Mouse (Mus musculus) thymus, adult 2 months (tissue): ENCODE results near the gene Rfk. TPM values are rescaled to one million over a fixed set of nuclear protein-coding genes. Genes with fewer than 3 reads are reported as not detected.

Experiments used
- DNase-seq: peaks from one replicate; pipeline ENCODE4 v3.0.0; 2021
- H3K27ac ChIP-seq: fragments of 200-500 bp; 2 replicates; pipeline ENCODE4 v1.5.1; 2012; ENCODE audit warnings: low read length, control low read depth; ENCODE audit not compliant: control insufficient read depth, insufficient read depth
- H3K27me3 ChIP-seq: fragments of 200-500 bp; 2 replicates; pipeline ENCODE4 v1.6.1; 2012; ENCODE audit warnings: mild to moderate bottlenecking, low read length, moderate library complexity, mixed read lengths; ENCODE audit not compliant: control insufficient read depth, insufficient read depth
- H3K36me3 ChIP-seq: fragments of 200-500 bp; 2 replicates; pipeline ENCODE4 v1.6.1; 2012; ENCODE audit warnings: mild to moderate bottlenecking, low read length, moderate library complexity; ENCODE audit not compliant: control insufficient read depth, insufficient read depth
- H3K4me1 ChIP-seq: fragments of 200-500 bp; replicated peaks from 2 replicates; pipeline ENCODE4 v1.6.1; 2012; ENCODE audit warnings: low read length; ENCODE audit not compliant: control insufficient read depth, insufficient read depth
- H3K4me3 ChIP-seq: fragments of 200-500 bp; 2 replicates; pipeline ENCODE4 v1.5.1; 2012; ENCODE audit warnings: mild to moderate bottlenecking, low read length, control low read depth, moderate library complexity; ENCODE audit not compliant: control insufficient read depth, insufficient read depth
- CTCF ChIP-seq: fragments of 200-500 bp; IDR thresholded peaks from 2 replicates; pipeline ENCODE4 v1.5.1; 2012; ENCODE audit warnings: mild to moderate bottlenecking, control low read depth, low read length, moderate library complexity, borderline replicate concordance; ENCODE audit not compliant: control insufficient read depth, poor library complexity, insufficient read depth; ENCODE audit errors: extremely low read depth
- POLR2A ChIP-seq: fragments of 200-500 bp; IDR thresholded peaks from 2 replicates; pipeline ENCODE4 v1.6.1; 2012; ENCODE audit warnings: mild to moderate bottlenecking, low read length, control low read depth, moderate library complexity; ENCODE audit not compliant: control insufficient read depth, poor library complexity, insufficient read depth; ENCODE audit errors: extremely low read depth
- WGBS: fragments of 180-500 bp; shearing (Covaris S2); methylation state at CpG from one replicate; pipeline ENCODE4 v1.1.7; 2018; 5-methylcytosine and 5-hydroxymethylcytosine counted together
- polyA plus RNA-seq: library from polyadenylated mRNA; depleted of rRNA; stranded (reverse); fragments of >200 nt; gene quantifications from 2 replicates; pipeline ENCODE4 v1.2.3, GENCODE M21; 2012

Gene Rfk
- polyA plus RNA-seq, 1 experiment = 39.8 TPM

GRCm38 (mm10) chr19:17355361-17355760 lies 38.5 kb upstream of the Rfk start:
- Histone ChIP-seq H3K4me3 (no peak overlapping the region), H3K27me3 (no peaks in the 10 kb centered on the region), H3K36me3 (no peaks in the 10 kb centered on the region), H3K4me1 (peaks cover 10% of the 10 kb centered on the region), H3K27ac (no peak overlapping the region)
- WGBS = 46% methylated on average over 4 of the region's 4 CpGs
- TF ChIP-seq POLR2A (no peak), CTCF (no peak)
- DNase-seq = no peak

GRCm38 (mm10) chr19:17355950-17356867 lies 37.6 kb upstream of the Rfk start:
- Histone ChIP-seq H3K36me3 (no peaks in the 10 kb centered on the region), H3K4me3 (peak overlapping the region; percentile 44), H3K27me3 (no peaks in the 10 kb centered on the region), H3K4me1 (peaks cover 10% of the 10 kb centered on the region), H3K27ac (no peak overlapping the region)
- TF ChIP-seq CTCF (no peak), POLR2A (no peak)
- DNase-seq = peak; percentile 77
- WGBS = 3% methylated on average over 50 of the region's 50 CpGs

GRCm38 (mm10) chr19:17356932-17357331 lies 36.9 kb upstream of the Rfk start:
- TF ChIP-seq POLR2A = no peak
- 47% methylated on average over 6 of the region's 6 CpGs for WGBS
- no peak for DNase-seq
- Histone ChIP-seq H3K27ac (no peak overlapping the region), H3K36me3 (no peaks in the 10 kb centered on the region), H3K27me3 (no peaks in the 10 kb centered on the region), H3K4me1 (peaks cover 10% of the 10 kb centered on the region), H3K4me3 (no peak overlapping the region)

- DNase-seq = no peak
- no peak overlapping the region for H3K27ac ChIP-seq
- H3K4me1 ChIP-seq = peaks cover 10% of the 10 kb centered on the region
- H3K4me3 ChIP-seq = no peak overlapping the region
- H3K36me3 ChIP-seq = no peaks in the 10 kb centered on the region
- TF ChIP-seq POLR2A = no peak
- 89% methylated on average over 3 of the region's 3 CpGs for WGBS
- no peaks in the 10 kb centered on the region for H3K27me3 ChIP-seq
Measured at GRCm38 (mm10) chr19:17357391-17357790, 36.5 kb upstream of the Rfk start.

GRCm38 (mm10) chr19:17359315-17359890 lies 34.4 kb upstream of the Rfk start:
- Histone ChIP-seq H3K27me3 (no peaks in the 10 kb centered on the region), H3K36me3 (no peaks in the 10 kb centered on the region), H3K4me1 (peaks cover 10% of the 10 kb centered on the region), H3K4me3 (no peak overlapping the region), H3K27ac (no peak overlapping the region)
- TF ChIP-seq CTCF (no peak), POLR2A (no peak)
- no peak for DNase-seq
- WGBS = 12% methylated on average over 14 of the region's 14 CpGs

- Histone ChIP-seq H3K36me3 (no peaks in the 10 kb centered on the region), H3K27me3 (no peaks in the 10 kb centered on the region), H3K27ac (no peak overlapping the region), H3K4me3 (no peak overlapping the region), H3K4me1 (peaks cover 7% of the 10 kb centered on the region)
- no peak for DNase-seq
- 54% methylated on average over 2 of the region's 2 CpGs for WGBS
- TF ChIP-seq CTCF = no peak
- no peak for TF ChIP-seq POLR2A
Measured at GRCm38 (mm10) chr19:17361181-17361580, 32.7 kb upstream of the Rfk start.

- Histone ChIP-seq H3K4me1 (no peaks in the 10 kb centered on the region), H3K27ac (no peak overlapping the region)
Measured at GRCm38 (mm10) chr19:17364741-17365140, 29.1 kb upstream of the Rfk start.

More at GRCm38 (mm10) chr19:17364741-17365140, 29.1 kb upstream of the Rfk start:
- no peak for DNase-seq
- no peaks in the 10 kb centered on the region for H3K36me3 ChIP-seq
- WGBS = 49% methylated on average over 3 of the region's 3 CpGs
- no peak overlapping the region for H3K4me3 ChIP-seq
- TF ChIP-seq CTCF (no peak), POLR2A (no peak)
- H3K27me3 ChIP-seq = no peaks in the 10 kb centered on the region
